Mouse (Mus musculus) lung, postnatal 0 days (tissue): Measurements from ENCODE around the gene Hyal2.

Experiments used
- CTCF ChIP-seq: IDR thresholded peaks from 2 replicates; pipeline ENCODE4 v1.5.1; 2016; ENCODE audit warnings: antibody characterized with exemption, mild to moderate bottlenecking
- EP300 ChIP-seq: IDR thresholded peaks from 2 replicates; pipeline ENCODE4 v1.6.1; 2016; ENCODE audit warnings: antibody characterized with exemption, mild to moderate bottlenecking, control low read depth

DNA sequence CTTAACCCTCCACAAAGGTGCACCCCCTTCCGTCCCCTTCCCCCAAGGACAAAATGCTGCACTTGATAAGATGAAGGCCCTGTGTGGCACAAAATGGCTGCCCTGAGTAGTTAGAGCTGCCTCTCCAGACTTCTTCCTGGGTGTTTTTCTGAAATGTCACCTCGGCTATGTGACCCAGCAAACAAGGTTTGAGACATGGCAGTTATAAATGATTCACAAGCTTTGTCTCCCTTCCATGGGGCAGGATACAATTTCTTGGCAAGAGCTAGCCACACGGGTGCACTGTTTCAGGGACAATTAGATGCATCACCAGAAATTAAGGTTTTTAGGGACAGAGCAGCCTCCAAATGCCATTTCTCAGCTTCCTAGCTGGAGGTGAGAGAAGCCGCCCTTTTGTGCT, 27.3 kb upstream of the Hyal2 start:
- TF ChIP-seq CTCF (no peak), EP300 (no peak)
